Mouse (Mus musculus) layer of hippocampus, postnatal 25 days (tissue): ENCODE data around the gene Gm35315. TPM values are rescaled to one million over a fixed set of nuclear protein-coding genes. Genes with fewer than 3 reads are reported as not detected.
A peak's percentile ranks its signal among the peaks of the same experiment; 100 is the strongest.
"Not testable (repeated sequence)": the region's sequence is repeated elsewhere in the genome, so short reads cannot be mapped to it uniquely, and the experiment has no call there.

Experiments used
- DNase-seq, 2 experiments: peaks; one replicate each; pipeline ENCODE4 v3.0.0; 2022; ENCODE audit warnings: mixed read lengths in 2 of 2, low spot score in 1 of 2; ENCODE audit errors: extremely low spot score in 1 of 2
- total RNA-seq, 2 experiments: library from RNA; stranded (reverse); gene quantifications; 2 replicates each; pipeline ENCODE4 v1.2.3; 2021

Gene Gm35315
- total RNA-seq, 2 experiments from 2014 or later, result 0.56 to 0.76 TPM

DNA sequence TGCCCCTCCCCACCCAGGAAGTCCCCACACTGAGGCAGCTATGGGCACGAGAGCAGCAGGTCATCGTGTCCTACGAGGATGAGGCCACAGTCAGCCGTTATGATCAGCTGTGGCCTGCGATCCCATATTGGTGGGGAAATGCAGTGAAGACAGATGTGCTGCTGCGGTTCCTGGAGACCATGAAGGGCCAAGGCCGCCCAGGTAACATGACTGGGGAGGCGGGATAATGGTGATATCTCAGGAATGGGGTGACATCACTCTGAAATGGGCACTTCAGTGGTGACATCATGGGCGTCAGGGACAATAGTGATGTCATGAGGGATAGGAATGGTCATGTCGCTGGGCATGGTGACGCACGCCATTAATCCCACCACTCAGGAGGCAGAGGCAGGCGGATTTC is 8.2 kb upstream of the Gm35315 start:
- DNase-seq, result no peak

DNA sequence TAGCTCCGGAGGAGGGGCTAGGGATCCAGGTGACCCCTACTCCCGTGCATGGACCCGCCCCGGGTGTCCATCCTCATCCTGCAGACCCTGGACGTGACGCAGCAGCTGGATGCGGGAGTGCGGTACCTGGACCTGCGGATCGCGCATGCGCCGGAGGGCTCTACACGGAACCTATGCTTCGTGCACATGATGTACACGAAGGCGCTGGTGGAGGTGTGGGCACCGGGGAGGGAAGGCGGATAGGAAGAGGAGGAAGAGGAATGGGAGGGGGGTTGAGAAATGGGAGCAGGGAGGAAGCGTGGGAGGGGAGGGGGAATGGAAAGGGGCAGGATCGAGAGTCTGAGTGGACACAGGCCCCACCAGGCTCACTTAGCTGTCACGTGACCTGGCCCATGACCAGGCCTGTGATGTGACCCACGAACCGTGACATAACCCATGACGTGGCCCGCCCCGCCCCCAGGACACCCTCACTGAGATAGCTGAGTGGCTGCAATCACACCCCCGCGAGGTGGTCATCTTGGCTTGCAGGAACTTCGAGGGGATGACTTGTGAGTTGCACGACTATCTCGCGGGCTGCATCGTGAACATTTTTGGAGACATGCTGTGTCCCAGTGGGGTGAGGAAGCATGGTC is 7.6 kb upstream of the Gm35315 start:
- DNase-seq, result peak; percentile 58 to 63

DNA sequence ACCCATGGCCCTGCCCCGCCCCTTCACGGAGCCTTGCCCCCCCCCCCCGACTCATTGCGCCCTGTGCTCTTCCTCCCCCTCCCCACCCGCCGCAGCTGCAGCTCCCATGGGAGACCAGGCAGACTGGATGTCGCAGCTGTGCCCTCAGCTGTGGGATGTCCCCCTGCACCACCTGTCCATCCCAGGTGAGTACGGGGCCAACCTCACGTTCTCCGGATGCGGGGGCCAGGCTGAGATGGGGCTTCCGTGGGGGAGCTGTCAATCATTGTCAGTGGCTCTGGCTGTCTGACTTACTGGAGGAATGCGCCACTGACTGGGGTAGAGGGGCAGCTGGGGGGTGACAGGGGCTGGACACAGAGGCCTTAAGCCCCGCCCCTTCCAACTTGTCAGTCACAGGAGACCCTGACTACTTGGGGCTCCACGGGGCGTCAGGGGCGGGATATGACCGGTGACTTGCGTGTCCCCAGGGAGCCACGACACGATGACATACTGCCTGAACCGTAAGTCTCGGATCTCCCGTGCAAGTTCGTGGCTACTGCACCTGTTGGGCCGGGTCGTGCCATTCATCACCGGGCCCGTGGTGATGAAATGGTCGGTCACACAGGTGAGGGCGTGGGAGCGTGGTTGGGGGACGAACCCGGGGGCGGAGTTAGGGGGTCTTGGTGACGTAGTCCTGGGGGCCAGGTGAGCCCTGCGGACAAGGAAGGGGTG is 6.9 kb upstream of the Gm35315 start:
- DNase-seq, result peak; percentile 8 to 44

DNA sequence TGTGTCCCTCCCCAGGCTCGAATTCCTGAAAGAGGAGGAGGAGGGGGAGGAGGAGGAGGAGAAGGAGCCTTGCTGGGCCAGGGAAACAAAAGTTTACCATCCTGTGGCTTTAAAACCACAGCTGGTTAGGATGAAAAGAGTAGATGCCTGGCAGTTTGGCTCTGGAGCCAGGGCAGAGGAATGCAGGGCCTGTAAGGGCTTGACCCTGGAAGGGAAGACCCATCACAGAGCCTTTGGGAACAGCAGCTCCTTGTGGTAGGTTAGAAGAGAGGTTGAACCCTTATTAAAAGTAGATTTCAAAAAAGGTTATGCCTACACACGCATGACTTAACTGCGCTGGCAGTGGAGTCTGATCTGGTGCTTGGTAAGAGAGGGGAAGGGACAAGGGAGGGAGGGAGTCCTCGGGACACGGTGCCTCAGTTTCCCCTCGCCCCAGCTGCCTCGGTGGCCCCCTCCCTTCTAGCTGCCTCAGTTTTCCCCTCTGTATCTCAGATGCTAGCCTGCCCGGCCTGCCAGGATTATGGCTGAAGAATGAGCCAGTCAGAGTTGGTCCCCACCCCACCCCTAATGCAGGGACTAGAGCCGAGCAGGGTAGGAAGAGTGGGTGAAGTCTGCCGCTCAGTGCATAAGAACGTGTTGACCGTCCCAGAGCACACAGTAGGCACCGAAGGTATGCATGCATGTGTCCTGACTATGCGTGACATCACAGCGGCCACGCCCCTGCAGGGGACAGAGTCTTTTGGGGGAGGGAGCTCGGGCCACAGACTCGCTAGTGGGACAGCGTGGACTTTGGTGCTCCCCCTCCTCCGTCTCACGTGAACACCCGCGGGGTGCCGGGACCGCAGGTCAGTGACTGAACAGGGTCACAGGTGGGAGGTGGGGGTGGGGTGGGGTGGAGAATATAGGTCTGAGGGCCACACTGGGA is 5.7 kb upstream of the Gm35315 start, which contains the start of gene Plcxd1:
TSS of gene Plcxd1 (plus strand) at position 314 of the 925 bp plus-strand sequence.
- peak in 1 of 2 experiments; percentile 19 for DNase-seq

DNA sequence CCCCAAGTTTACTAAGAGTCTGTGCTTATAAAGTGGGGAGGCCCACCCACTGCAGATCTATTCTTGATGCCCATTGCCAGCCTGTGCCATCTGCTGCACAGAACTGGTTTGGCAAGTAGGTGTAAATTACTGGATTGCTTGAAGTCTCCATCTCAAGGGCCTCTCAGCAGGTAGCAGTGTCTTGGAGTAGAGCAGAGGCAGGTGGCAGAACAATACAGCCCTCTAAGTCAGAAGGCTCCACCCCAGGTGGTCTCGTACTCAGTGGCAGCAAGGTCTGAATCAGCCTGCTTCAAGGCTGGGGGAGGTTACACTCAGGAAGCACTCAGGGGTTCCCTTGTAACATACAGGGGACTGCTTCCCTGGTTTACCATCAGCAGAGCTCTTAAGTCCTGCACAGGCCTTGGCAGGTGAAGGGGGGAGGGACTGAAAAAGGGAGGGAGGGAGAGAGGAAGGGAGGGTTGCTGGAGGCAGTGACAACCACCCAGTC is 4.8 kb upstream of the Gm35315 start:
- DNase-seq, result peak in 1 of 2 experiments; percentile 16

DNA sequence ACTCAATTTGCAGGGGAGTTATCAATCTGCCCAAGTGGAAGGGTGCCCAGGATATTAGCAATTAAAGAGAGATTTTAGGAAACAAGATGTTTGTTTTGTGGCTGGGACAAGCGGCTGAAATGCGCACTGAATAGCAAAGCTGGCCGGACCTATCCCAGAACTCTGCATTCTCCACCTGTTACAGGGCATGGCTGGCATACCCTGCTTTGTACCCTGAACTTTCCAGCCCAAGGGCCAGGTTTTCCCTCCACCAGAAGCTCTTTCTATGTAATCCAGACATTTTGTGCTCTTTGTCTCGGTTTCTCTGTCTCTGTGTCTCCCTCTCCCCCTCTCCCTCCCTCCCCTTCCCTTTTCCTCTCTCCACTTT is 610 bp upstream of the Gm35315 start:
- DNase-seq, result no peak

DNA sequence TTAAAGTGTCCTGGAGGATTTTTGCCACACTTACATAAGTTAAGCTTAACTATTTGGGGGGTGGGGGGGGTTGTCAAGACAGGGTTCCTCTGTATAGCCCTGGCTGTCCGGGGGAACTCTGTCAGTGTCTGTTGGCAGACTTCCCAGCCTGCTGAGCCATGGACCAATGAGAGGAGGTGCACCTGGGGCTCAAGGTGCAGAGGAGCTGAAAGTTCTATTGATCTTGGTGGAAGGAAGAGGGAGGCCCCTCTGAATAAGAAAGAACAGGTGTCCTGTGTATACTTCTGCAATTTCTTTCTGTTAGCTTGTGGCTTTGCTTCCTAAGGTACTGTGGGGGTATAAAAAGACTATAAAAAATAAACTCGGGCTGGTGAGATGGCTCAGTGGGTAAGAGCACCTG is 2.7 kb downstream of the Gm35315 start:
- no peak for DNase-seq

DNA sequence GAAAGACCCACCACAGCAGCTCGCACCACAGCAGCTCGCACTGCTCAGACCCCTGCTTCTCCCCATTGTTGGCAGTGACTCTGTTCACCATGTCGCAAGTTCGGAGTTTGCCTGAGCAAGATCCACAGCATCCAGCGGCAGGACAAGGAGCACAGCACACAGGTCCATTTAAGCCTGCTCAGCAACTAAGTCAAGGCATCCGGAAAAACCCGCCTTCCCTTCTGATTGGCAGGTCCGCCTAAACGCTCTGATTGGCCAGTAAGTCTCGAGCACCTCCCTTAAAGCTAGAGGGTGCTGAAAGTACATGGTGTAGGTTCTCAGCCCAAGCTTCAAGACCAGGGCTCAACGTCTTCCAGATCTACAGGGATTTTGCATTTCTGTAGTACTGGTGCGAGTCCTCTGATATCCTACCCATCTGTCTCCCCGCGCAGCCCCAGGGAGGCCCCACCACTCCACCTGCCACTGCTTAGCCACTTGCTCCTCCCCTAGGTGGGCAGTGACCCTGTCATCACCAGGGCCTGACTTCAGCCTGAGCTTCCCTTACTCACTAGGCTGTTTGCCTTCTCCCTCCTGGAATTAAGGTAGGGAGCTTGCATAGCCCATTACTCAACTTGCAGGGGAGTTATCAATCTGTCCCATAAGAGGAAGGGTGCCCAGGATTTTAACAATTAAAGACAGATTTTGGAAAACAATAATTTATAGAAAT is 7.9 kb downstream of the Gm35315 start:
- no peak for DNase-seq

DNA sequence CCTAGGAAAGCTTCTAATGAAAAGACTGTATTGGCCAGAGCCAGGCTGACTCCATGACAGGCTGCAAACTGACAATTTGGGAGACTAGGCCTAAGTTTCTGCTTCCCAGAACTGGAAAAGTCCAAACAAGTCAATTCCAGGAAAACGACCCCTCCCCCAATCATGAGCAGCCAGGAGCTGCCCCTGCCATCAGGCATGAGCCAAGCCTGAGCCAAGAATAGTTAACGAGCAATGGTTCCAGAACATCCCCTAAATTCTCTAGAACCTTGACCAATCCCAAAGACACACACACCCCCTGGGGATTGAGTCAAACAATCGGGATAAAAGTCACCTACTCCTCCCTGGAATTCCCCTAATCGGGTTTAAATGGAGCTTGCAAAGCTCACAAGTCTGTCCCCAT is 11.3 kb downstream of the Gm35315 start:
- DNase-seq, result no peak

DNA sequence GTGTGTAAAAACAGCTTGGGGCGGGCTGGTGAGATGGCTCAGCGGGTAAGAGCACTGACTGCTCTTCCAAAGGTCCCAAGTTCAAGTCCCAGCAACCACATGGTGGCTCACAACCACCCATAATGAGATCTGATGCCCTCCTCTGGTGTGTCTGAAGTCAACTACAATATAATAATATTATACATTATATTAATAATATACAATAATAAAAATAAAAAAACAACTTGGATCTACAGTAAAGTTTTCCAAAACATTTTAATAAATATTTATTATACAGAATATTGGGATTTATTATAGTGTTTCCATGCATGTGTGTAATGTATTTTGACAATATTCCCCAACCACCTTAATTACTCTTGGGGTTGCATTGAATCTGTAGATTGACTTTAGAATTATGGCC is 21.8 kb downstream of the Gm35315 start, which contains the start of gene Gm17655:
TSS of gene Gm17655 (minus strand) at position 101 of the 400 bp plus-strand sequence.
- not testable (repeated sequence) for DNase-seq

DNA sequence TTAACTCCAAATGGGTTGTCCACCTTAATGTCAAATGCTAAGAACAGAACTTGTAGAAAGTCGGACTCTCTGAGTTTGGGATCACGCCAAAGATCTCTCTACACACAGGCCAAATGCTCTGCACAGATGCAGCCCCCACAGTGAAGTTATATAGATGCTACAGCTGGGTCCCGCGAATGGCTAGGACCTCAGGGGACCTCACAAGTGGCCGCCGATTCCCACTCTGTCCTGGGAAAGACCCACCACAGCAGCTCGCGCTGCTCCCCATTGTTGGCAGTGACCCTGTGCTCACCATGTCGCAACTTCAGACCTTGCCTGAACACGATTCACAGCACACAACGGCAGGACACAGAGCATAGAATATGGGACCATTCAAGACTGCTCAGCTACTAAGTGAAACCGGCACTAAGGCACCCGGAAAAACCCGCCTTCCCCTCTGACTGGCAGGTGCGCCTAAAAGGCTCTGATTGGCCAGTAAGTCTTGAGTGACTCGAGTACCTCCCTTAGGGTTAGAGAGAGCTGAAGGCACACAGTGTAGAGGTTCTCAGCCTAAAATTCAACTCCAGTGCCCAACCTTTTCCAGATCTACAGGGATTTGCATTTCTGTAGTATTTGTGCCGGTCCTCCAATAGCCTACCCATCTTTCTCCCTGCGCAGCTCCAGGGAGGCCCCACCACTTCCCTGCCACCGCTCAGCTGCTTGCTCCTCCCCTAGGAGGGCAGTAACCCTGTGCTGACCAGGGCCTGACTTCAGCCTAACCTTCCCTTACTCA is 36.4 kb downstream of the Gm35315 start:
- peak; percentile 59 to 68 for DNase-seq

Other genes with a start within 250 kb of the Gm35315 start
- 10 to 100 TPM; 34.0 to 41.2 TPM for gene Gm15446, start 171.0 kb downstream of the Gm35315 start, total RNA-seq
- 10 to 100 TPM; 46.9 to 62.7 TPM for gene Zfp932, start 97.9 kb downstream of the Gm35315 start, total RNA-seq
- gene Gm17655, start 21.9 kb downstream of the Gm35315 start, total RNA-seq, result 10 to 100 TPM in 1 of 2 experiments, 1 to 10 TPM in 1; 7.8 to 13.0 TPM
- gene Plcxd1, start 5.5 kb upstream of the Gm35315 start, total RNA-seq, result 1 to 10 TPM; 4.4 to 4.7 TPM
- gene Gtpbp6, start 13.8 kb upstream of the Gm35315 start, total RNA-seq, result 10 to 100 TPM; 69.3 to 91.5 TPM
- 10 to 100 TPM; 15.4 to 17.0 TPM for gene Zfp605, start 15.7 kb upstream of the Gm35315 start, total RNA-seq
- gene Chfr, start 41.4 kb upstream of the Gm35315 start, total RNA-seq, result 10 to 100 TPM; 46.5 to 61.0 TPM
- 10 to 100 TPM; 44.6 to 50.7 TPM for gene Golga3, start 82.3 kb upstream of the Gm35315 start, total RNA-seq
- 10 to 100 TPM; 36.1 to 41.3 TPM for gene Ankle2, start 136.6 kb upstream of the Gm35315 start, total RNA-seq
- 10 to 100 TPM; 62.5 to 63.2 TPM for gene Pgam5, start 175.5 kb upstream of the Gm35315 start, total RNA-seq
- gene Pxmp2, start 191.8 kb upstream of the Gm35315 start, total RNA-seq, result 10 to 100 TPM in 1 of 2 experiments, 1 to 10 TPM in 1; 10.0 to 12.6 TPM
- gene Pole, start 191.9 kb upstream of the Gm35315 start, total RNA-seq, result 1 to 10 TPM; 1.3 to 1.8 TPM
- under 1 TPM in 1 of 2 experiments, not detected in 1; 0.75 TPM for gene P2rx2, start 248.8 kb upstream of the Gm35315 start, total RNA-seq